Mouse (Mus musculus) splenic B cell, adult 2 months (primary cell): ENCODE data around the gene Rxylt1.
A peak's percentile ranks its signal among the peaks of the same experiment; 100 is the strongest.

Source experiments
- DNase-seq: peaks from one replicate; pipeline ENCODE4 v3.0.0-alpha.2; 2011; ENCODE audit warnings: low read depth, low spot score
- H3K27me3 ChIP-seq: 2 replicates; pipeline ENCODE4 v1.6.1; 2012; ENCODE audit warnings: mild to moderate bottlenecking, low read length, moderate library complexity, mixed read lengths; ENCODE audit not compliant: control insufficient read depth, poor library complexity, insufficient read depth, severe bottlenecking
- H3K36me3 ChIP-seq: 2 replicates; pipeline ENCODE4 v1.6.1; 2012; ENCODE audit warnings: mild to moderate bottlenecking, low read length, moderate library complexity, mixed read lengths; ENCODE audit not compliant: control insufficient read depth, poor library complexity, insufficient read depth, severe bottlenecking

Gene Rxylt1

DNA sequence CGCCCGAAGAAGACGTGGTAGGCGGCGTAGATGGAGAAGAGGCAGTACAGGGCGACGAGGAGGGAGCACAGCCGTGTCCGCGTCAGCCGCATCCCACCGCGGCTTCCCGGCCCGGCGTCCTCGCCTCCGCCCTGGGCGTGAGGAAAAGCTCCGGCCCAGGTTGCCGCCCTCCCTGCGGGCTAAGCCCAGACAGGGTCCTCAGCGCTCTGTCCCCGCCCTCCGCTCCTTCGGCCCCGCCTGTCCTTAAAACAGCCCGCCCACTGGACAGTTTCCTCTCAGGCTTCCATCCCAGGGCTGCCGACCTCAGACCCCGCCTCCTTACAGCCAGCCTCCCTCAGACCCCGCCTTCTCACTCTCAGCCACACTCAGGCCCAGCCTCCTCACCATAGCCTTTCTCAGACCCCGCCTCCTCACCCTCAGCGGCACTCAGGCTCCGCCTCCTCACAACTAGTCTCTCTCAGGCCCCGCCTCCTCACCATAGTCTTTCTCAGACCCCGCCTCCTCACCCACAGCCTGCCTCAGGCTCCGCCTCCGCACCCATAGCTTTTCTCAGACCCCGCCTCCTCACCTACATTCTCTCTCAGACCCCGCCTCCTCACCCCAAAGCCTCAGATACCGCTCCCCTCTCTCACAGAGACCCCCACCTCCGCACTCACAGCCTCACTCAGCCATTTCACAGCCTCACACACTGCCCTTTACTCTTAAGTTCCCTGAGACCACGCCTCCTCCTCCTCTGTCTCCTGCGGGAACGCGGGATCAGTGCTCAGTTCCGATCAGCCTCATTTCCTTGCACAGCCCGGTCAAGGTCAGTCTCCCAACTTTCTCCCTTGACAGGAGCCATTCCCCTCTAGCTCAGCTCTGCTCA, at the start of gene Rxylt1:
TSS of gene Rxylt1 (minus strand) at position 392 of the 865 bp plus-strand sequence.
- Histone ChIP-seq H3K36me3 (no peaks in the 10 kb centered on the region), H3K27me3 (no peaks in the 10 kb centered on the region)
- DNase-seq: peak; percentile 99

DNA sequence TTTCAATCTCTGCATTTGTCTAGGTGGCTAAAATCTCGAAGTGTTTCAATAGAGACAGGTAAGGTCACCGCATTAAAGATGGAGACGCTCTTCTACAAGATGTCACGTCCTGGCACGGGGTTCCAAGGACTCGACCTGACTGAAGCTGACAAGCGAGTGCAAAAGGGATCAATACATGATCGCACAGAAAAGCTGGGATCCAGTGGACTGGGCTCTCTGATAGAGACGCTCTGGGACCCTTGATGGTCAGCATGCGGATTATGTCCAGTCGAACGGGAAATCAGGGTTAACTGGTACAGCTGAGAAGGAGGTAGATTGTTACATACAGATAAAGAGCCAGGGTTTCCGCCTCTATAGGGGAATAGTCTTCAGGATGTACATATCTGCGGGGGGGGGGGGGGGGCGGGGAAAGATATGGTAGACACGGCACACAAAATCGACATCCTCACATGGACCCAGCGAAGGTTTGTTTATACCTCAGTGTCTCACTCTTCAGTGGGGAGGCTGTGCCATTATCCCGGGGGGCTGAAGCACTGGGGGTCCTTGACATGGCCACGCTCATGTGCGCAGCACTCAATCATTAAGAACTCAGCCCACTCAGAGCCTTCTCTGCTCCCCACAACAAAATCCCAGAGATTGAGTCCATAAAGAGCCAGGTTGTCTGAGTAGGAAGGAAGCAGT, 24.3 kb upstream of the Rxylt1 start:
- H3K36me3 ChIP-seq: no peaks in the 10 kb centered on the region
- DNase-seq: no peak
- no peaks in the 10 kb centered on the region for H3K27me3 ChIP-seq

GRCm38 (mm10) chr10:122120500-122121289, 23.5 kb upstream of the Rxylt1 start:
- Histone ChIP-seq H3K27me3 (no peaks in the 10 kb centered on the region), H3K36me3 (no peaks in the 10 kb centered on the region)
- no peak for DNase-seq

DNA sequence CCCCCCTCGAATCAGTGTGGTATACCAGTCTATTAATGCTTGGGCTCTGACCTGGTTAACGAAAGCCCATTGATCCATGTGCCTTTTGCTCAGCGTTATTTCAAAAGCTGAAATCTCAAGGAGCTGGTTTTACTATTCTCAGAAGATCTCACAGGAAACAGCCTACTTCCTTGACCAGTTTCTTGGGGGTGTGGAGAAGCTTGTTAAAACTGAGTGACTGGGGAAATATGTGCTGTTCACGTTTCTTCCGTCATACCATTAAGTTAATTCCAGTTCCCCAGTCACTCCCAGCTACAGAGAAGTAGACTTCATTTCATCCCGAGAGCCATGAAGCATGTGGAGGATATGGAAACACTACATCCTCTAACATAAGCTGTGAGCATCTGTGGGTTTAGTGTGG, 22.3 kb upstream of the Rxylt1 start:
- Histone ChIP-seq H3K27me3 (no peaks in the 10 kb centered on the region), H3K36me3 (no peaks in the 10 kb centered on the region)
- DNase-seq: no peak

DNA sequence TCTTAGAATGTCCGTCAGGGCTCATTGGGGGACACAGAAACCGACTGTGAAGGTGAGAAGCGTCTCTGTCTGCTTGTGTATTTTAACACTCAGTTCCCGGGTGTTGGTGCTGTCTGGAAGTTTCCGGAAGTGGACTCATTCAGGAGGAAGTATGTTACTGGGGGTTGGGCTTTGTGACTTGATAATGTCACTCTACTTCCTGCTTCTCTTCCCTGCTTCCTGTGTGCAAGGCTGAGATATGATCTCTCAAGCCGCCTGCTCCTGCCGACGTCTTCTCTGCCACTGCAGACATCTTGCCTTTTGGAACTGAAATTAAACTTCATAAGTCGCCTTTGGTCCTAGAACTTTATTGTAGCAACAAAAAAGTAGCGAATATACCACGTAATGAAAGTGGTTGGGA, 19.5 kb upstream of the Rxylt1 start:
- DNase-seq: peak; percentile 11
- no peaks in the 10 kb centered on the region for H3K27me3 ChIP-seq
- no peaks in the 10 kb centered on the region for H3K36me3 ChIP-seq

DNA sequence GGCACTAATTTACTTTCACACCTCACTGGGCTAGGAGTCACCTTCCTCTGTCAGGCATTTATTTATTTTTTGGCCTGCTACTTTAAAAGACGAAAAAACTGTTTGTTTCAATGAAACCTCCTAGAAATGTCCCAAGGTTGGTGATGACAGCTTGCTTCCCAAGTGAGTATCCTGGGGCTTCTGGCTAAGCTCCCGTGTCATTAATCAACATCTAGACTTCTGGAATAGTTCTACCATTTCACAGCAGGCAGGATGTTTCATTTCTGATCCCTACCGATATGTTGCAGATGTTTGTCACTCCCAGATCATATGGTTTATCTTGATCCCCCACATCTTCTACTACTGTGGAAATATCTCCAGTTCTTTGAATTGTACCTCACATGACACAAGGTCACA, 9.5 kb upstream of the Rxylt1 start:
- no peaks in the 10 kb centered on the region for H3K27me3 ChIP-seq
- H3K36me3 ChIP-seq: no peaks in the 10 kb centered on the region
- no peak for DNase-seq

DNA sequence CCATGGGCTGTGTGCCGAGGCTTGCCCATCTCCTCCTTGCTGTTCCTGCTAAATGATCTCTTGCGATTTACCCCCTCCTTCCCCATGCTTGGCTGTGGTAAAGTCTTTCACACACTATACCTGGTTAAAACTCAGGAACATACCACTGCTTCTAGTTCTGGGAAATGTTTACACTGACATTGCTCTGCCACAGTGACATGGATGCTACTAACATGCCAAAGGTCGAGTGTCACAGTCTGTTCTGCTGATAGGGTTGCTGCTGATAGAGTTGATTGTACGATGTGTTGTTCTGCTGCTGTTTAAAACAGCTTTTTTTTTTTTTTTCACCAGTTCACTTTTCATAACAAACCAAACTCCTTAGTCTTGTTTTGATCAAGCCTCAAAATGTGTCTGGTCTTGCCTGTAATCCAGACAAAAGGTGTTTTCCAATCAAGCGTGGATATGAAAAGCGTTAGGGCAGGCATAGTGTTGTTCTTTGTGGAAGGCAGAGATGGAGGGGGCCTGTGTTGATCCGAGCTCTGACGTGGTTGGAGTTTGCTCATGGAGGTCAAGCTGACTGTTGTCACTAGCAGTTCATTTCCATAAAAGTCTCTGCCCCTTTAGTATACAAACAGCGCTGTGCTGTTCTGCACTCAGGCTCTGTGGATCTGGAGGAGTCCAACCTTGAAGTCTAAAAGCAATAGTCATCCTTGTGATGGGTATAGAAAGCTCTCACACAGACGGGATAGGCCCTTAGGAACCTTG, 8.9 kb upstream of the Rxylt1 start:
- no peaks in the 10 kb centered on the region for H3K27me3 ChIP-seq
- H3K36me3 ChIP-seq: no peaks in the 10 kb centered on the region
- DNase-seq: no peak

- no peaks in the 10 kb centered on the region for H3K36me3 ChIP-seq
- no peaks in the 10 kb centered on the region for H3K27me3 ChIP-seq
- DNase-seq: peak; percentile 73
These were observed 8.2 kb upstream of the Rxylt1 start for GRCm38 (mm10) chr10:122105407-122105806.

- DNase-seq: no peak
- Histone ChIP-seq H3K36me3 (no peaks in the 10 kb centered on the region), H3K27me3 (no peaks in the 10 kb centered on the region)
These were observed 5.5 kb upstream of the Rxylt1 start for GRCm38 (mm10) chr10:122102675-122103074.

DNA sequence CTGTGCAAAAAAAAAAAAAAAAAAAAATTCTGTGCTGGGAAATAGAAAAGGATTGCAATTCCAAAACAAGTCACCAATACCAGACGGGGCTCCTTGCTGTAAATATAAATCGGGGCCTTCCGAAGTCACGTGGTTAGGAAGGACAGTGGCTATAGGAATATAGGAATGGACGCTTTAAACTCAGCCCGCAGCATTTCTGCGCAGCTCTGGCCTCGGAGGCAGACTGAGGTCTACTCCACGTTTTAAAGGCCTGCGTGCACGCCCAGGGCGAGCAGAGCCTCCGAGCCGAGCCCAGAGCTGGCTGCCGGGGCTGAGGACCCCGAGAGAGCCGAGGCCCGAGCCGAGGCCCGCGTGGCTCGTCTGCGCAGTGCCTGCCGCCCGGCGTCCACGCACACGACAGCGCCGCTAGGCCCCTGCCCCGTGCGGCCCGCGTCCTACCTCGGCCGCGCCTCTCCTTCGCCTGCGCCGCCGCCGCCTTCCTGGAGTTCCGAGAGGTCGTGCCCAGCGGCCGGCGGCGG, 650 bp downstream of the Rxylt1 start:
- Histone ChIP-seq H3K36me3 (no peaks in the 10 kb centered on the region), H3K27me3 (no peaks in the 10 kb centered on the region)
- DNase-seq: no peak

DNA sequence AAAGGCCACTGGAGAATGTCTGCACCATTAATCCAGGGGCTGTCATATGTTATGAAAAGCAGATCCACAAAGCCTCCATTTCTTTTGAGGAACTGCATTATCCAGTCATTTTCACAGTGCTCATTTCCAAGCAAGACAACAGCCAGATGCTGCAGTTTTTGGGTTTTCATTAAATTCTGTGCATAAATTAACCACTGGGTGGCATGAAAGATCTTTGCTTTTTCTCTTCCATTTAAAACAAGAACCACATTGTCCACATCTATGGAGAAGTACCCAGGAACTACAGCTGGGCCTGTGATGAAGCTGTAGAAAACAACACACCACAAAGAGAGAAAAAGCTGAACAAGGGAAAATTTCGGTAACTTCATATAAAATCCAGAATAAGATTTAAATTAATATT, 6.7 kb downstream of the Rxylt1 start:
- Histone ChIP-seq H3K36me3 (peaks cover 4% of the 10 kb centered on the region; the same call in 1 of the 2 replicates), H3K27me3 (no peaks in the 10 kb centered on the region)
- DNase-seq: no peak

- Histone ChIP-seq H3K27me3 (no peaks in the 10 kb centered on the region), H3K36me3 (no peaks in the 10 kb centered on the region)
- no peak for DNase-seq
These were observed 15.8 kb downstream of the Rxylt1 start for GRCm38 (mm10) chr10:122081352-122081751.

DNA sequence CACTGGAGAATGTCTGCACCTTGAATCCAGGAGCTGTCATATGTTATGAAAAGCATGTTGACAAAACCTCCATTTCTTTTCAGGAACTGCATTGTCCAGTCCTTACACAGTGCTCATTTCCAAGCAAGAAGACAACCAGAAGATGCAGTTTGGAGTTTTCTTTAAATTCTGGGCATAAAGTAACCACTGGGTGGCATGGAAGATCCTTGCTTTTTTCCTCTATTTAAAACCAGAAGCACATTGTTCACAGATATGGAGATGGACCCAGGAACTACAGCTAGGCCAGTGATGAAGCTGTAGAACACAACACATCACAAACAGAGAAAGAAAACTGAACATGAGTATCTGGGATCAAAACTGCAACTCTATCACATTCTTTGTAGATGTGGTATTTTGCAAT, 28.0 kb downstream of the Rxylt1 start:
- H3K27me3 ChIP-seq: no peaks in the 10 kb centered on the region
- no peak for DNase-seq
- H3K36me3 ChIP-seq: no peaks in the 10 kb centered on the region

DNA sequence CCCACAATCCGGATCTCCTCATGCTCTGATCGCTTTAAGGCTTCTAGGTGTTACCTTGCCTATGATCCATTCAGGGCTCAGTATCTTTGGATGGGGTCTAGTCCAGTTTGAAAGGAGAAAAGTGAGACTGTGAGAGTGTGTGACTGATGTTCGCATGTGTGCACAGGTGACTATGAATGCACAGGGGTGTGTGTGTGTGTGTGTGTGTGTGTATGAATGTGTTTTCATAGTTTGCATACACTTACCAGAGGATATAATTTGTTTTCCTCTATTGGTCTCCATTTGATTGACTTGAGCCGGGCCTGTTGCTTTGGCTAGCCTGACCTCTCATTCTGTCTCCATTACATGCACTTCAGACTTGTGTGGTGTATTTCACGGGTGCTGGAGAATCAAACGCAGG, 41.3 kb downstream of the Rxylt1 start:
- H3K36me3 ChIP-seq: no peaks in the 10 kb centered on the region
- no peak for DNase-seq
- no peaks in the 10 kb centered on the region; the same call in 1 of the 2 replicates for H3K27me3 ChIP-seq
